Mouse (Mus musculus) heart, adult 11 months (tissue): Measurements from ENCODE around the gene T.
"Not testable (repeated sequence)": the region's sequence is repeated elsewhere in the genome, so short reads cannot be mapped to it uniquely, and the experiment has no call there.

ENCODE experiments used
- DNase-seq: peaks from one replicate; pipeline ENCODE4 v3.0.0; 2022

Gene T

DNA sequence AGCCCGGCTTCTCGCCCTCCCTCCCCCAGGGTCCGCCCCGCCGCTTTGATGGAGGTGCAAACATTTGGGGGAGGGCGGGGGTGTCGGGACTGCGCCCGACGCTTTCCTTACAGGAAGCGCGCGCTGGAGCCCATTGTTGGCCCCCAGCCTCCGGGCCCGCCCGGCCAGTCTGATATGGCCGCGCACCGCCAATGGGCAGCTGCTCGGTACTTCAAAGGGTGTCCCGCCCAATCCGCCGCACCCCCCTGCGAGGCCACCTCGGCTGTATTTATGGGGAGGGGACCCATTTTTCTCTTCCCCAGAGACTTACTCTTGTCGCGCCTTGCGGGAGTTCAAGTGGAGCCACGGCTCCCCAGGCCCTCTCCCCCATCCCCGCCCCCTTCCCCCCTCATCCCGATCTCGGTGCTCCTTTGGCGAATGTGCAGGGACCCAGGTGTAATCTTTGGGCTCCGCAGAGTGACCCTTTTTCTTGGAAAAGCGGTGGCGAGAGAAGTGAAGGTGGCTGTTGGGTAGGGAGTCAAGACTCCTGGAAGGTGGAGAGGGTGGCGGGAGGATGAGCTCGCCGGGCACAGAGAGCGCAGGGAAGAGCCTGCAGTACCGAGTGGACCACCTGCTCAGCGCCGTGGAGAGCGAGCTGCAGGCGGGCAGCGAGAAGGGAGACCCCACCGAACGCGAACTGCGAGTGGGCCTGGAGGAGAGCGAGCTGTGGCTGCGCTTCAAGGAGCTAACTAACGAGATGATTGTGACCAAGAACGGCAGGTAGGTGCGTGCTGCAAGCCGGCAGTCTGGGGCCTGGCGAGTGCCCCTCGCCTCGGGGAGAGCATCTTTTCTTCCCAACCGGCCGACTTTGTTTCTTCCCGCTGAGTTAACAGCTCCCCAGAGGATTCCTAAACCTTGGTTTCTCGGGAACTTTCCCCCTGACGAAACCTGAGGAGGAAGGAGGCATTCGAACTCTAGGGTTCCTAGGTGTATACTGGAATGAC lies at the start of gene T:
TSS of gene T (plus strand) at position 446 of the 983 bp plus-strand sequence.
- peak; percentile 76 for DNase-seq

DNA sequence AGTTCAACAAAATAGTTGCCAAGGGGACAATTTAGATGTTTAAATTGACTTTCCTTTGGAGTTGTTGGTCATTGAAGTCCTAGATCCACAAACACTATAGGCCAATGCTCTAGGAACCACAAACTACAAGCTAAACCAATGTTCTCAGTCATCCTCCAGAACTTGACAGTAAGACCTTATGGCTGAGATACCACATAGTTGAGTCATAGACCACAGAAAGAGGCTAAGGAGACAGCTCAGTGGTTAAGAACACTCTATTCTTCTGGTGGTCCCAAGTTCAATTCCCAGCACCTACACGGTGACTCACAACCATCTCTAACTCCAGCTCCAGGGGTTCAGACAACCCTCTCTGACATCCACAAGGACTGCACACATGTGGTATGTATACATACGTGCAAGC lies 48.8 kb upstream of the T start:
- no peak for DNase-seq

DNA sequence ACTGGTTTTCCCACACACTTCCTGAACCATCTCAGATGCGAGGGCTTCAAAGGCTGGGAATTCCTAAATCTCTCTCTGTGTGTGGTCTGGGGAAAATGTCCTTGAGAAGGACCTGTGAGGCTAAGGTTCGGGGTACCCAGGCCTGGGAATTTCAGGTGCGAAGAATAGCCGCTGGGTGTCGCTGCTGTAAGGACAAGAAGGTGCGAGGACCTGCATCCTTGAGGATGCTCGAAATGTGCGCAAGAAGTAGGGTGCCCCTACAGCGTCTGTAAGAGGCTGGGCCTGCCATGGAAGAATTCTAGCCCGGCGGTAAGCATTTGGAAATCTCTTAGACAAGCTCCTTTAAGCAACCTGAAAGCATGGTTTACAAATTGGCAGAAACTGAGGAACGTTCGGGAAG lies 45.8 kb upstream of the T start:
- no peak for DNase-seq

DNA sequence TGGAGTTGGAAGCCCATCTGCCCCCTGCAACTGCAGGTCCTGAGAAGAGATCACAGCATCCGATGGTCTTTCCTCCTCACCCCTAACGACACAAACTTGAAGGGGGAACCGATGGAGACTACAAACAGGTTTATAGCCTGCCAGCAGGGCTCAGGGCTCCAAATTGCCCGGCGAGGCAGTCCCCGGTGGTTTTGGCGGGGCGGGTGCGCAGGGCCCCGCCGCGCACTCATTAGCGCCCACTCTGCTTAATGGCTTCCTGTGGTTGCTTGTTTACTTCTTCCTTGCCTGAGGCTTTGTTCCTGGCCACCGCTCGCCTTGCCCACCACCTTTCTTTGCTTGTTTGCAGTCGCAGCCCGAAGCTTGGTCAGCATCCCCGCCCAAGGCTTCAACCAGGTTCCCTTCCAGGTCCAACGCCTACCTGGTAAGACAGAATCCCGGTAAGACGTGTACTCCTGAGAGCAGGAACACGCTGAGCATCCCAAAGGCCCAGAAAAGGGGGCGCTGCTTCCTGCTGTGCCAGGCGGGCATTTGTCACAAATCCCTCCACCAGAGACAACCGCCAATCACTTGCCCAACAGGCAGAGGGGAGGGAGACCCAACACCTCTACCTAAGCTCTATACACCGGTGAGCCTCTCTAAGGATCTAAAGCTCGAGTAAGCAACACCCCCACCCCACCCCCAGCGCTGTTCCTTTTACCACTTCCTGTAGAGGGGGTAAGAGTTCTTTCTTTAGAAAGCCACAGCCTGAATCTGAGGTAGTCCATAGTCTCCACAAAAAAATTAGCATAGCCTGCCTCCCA lies 45.0 kb upstream of the T start:
- no peak for DNase-seq

DNA sequence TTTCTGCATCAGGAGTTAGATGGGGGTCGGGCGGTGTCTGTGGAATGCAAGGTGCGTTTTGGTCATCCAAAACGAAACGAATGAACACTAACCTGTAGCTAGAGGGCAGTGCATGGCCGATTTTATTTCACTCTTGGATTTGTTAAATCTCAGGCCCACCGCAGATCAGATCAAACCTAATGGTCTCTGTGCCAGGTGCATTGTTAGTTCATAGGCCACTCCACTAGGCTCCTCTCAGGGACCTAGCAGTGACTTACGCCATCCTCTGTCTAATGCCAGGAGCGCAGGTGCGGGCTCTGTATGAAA lies 44.5 kb upstream of the T start:
- no peak for DNase-seq

DNA sequence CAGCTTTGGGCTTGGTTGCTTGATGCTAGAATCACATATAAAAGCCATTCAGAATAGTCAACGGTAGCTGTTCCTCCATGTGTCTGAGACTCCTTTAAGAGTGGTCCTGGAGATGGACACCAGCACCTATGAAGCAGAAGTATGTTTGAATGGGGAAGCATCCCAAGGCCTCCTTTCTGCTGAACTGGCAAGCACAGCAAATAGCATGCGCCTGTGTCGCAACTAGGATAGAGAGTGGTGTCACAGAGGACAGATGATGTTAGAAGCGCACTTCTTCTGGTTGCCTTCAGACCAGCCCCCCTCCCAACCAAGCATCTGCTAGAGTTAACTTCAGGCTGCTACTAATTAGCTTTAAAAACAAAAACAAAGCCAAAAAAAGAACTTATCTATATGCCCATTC lies 43.7 kb upstream of the T start:
- no peak for DNase-seq

DNA sequence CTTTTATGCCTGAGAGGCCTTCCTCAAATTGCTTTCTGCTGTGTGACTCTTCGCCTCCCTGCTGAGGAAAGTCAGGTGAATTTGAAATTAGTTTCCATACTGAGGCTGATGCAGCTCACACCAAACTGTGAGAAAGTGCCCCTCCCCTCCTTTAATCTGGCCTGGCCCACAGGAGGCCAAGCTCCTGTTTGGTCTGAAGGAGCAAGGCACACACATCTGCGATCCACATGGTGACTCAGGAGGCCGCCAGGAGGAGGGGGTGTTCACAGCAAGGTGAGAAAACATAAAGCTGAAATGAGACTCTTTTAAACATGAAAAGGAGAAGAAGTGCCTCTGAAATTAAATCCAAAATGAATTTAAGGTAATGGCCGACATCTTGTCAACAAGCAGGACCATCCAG lies 37.9 kb upstream of the T start:
- DNase-seq, result no peak

DNA sequence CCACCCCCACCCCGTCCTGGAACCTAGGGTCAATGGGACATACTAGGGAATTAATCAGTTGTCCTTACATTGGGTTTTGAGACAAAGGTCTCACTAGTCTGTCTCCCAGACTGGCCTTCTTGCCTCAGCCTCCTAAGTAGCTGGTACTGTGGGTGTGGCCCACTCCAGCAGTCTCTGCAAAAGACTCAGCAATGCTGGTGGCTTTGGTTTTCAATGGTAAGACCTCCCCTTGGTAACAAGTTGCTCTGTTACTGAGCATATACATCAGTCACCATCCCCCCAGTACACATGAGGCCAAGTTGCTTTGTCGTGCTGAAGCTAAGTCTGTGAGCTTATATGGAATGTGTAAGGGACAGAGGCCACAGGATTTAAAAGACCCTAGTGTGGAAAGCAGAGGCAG lies 36.3 kb upstream of the T start:
- DNase-seq, result no peak

DNA sequence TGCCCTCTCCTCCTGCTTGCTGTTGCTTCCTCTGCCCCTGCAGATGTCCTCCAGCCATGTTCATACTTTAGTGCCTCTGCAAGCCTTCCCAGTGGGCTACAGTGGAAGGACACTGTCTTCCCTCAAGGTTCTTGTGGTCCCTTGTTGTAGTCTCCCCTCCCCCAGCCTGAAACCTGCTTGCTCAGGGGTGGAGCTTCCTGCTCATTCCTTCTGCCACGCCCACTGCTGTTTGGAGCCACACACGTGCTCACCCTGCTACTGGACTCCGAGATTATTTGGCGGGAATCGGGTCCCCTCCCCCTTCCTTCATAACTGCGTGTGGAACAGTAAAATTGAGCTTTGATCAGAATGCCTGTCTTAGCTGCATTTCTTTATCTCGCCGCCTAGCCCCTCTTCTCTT lies 30.3 kb upstream of the T start:
- not testable (repeated sequence) for DNase-seq

DNA sequence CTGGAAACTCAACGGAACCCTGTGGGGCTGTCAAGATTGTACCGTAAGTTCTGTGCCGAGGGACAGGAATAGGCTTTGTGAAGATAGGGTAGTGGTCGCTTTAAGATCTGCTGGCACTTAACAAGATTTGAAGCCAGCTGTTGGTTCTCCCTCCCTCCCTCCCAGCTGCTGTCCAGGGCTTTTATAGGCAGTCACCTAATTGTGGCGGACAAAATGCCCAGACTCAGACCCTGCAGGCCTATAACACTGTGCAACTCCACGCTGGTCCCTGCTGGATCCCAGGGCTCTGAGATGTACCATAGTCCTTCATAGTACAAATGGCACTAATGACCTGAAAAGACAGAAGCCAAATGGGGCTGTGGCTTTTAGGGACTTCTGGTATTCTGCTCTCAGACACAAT lies 27.9 kb upstream of the T start:
- DNase-seq, result no peak

DNA sequence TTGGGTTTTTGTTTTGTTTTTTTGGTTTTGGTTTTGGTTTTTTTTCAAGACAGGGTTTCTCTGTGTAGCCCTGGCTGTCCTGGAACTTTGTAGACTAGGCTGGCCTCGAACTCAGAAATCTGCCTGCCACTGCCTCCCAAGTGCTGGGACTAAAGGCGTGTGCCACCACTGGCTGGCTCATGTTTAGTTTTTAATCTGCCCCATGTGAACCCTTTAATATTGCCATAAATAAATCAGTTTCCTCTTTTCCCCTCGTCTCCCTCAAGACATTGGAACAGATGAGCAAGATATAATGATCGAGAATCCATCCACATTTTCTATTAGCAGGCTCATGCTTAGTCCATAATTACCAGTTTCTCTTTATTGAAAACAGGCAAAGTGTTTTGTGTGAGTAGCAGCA lies 26.2 kb upstream of the T start:
- DNase-seq, result not testable (repeated sequence)

DNA sequence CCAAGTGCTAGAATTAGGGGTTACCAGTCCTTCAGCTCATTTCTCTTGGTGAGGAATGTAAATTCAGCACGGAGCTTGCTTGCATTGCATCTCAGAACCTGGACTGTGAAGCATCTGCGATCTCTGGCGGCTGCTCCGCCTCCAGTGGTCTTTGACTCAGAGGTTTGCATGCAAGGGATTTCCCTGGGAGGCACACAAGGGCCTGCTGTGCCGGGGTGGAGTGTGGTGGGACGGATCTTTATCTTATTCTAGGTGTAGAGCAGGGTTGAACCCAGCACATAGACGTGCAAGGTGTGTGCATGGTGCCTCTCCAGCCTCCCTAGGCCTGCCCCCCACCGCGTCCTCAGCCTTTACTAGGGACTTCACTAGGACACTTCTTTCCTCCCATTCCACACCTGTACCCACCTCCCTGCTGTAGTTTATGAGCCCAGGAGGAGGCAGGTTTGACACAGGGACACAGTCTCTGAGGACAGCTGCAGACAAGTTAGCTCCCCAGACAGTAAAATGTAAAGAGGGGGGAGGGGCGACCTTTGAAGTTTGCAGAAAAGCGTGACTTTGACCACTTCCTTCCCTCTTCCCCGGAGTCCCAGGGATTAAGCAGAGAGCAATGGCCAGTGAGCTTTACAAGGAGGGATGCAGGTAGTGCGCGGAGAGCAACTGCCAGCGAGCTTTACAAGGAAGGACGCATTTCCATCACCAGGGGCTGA lies 25.5 kb upstream of the T start:
- DNase-seq, result no peak

DNA sequence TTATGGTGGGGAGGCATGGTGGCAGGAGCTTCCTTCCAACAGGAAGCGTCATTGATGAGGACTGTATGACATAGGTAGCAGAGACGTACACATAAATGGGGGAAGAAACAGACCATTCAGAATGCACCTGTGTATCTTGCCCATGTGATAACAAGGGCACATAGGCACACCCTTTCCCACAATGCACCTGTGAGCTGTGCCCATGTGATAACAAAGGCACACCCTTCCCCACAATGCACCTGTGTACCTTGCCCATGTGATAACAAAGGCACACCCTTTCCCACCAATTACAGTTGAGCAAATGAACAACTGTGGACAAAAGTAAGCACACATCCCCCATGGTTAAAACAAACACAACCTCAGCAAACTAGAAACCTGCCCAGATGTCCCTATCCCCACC lies 23.9 kb upstream of the T start:
- no peak for DNase-seq

DNA sequence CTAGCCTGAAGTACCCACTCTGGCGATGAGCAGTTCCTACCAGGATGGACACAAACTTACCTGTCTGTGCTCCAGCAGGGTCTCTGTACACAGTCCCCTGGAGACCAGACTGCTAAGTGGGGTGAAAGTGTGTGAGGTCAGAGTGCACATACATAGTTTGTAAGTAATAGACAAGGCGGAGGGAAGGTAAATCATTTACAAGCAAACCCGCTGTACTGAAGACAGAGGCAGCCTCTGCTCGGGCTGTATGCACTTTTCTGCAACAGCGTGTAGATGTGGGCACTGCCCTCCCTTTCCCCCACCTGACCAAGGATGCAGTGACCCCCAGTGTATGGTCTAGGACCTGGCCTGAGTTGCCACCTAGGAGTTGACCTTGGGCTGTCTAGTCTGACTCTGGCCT lies 20.6 kb upstream of the T start:
- no peak for DNase-seq

DNA sequence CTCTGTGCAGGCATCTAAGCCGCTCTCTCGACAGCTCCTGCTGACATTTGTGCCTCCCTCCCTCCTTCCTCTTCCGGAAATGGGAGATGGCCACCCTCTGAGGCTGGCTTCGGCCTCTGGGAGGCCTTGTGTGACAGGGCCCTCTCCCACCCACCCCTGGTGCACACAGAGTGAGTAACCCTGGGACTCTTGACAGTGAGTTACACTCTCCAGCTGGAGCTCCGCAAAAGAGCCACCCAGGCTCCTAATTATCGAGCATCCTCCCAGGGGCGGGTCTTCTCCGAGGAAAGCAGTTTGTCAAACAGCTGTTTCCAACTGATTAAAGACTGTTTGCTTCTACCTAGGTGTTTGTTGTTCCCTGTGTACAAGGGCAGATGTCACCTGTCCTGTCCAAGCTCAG lies 18.7 kb upstream of the T start:
- no peak for DNase-seq

DNA sequence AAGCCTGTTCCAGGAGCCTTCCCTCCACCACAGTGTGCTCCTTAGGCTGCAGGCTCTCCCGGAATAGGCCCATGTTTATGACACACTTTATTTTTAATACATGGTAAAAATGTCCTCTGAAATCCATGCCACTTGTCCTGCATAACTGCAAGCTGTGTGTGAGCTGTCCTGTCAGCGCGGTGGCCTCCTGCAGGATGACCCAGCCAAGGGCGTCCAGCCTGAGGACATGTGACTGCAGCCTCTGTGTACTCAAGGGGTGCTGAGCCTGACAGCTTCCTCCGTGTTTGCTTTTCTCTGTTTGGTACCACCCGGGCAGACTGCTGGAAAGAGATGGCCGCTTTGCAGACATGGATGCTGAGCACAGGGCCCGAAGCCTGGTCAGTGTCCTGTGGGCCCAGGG lies 17.4 kb upstream of the T start:
- peak; percentile 96 for DNase-seq

DNA sequence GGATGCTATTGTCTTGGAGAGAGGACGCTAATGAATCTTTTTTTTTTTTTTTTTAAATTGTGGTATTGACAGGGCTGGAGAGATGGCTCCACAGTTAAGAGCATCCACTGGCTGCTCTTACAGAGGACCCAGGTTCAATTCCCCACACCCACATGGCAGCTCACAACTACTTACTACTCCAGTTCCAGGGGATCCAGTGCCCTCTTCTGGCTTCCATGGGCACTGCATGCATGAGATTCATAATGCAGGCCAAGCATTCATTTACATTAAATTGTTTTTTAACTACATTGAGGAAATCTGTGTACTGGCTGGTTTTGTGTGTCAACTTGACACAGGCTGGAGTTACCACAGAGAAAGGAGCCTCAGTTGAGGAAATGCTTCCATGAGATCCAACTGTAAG lies 13.5 kb upstream of the T start:
- no peak for DNase-seq

DNA sequence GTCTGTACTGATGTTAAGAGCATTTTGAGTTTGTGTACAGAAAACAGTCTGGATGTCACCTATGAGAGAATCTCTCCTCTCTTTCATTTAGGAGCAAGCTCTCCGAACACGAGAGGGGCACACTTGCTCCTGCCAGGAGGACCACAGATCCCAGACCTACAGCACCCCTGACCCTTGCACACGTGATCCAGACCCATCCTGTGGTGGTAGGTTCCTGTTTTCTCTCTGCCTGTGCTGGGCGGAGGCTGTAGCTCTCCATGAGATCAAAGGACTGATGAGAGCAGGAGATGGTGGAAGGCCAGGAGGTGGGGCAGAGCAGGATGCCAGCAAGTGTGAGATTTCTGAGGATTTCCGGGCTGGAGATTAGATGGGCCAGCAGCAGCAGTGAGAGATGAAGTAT lies 12.7 kb upstream of the T start:
- no peak for DNase-seq

DNA sequence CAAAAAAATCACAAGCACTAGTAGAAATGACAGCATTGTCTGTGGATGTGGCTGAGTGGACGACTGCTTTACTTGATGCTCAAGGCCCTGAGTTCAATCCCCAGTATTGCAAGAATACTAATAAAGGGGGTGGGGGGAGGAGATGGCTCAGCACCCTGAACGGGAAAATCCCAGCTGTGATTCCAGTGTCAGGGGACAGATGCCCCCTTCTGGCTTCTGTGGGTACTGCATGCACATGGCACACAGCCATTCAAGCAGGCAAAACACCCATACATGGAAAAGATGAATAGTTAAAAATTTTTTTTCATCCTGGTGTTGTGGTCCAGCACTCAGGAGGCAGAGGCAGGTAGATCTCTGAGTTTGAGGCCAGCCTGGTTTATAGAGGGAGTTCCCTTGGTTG lies 10.9 kb upstream of the T start:
- DNase-seq, result no peak

DNA sequence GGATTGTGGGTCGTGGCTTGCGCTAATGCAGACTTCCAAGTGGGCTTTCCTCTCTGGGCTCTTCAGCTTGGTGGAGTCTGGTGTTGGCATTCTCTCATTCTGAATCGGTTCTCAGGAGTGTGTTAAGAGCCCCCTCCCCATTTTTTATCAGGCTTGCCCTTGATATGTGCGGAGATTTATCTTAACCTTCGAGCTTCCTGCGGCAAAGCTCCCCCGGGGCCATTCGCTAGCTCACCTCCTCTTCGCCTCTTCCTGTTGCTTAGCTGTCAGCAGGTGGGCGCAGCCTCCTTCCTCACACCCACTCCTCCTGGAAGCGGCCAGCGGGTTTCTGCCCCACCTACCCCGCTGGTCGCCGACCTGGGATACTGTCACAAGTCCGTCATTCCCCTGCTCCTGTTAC lies 4.8 kb upstream of the T start:
- DNase-seq, result no peak

DNA sequence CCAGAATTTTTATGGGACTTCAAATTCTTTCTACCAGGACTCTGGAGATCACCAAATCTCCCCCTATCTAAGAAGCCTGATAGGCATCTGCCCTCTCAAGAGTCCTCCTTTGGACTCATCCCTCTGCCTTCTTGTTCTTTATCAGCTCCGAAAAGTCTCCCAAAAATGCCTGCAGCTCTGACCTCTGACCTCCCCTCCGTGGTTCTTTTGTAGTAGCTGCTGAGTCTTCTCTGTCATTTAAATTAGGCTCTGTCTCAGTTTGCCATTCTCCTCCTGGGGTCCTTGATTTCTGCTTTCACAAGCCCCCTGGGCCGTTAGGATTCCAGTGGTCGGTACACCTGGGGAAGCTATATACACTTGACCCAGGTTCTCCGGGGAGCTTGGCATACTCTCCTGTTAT lies 4.3 kb upstream of the T start:
- DNase-seq, result no peak

DNA sequence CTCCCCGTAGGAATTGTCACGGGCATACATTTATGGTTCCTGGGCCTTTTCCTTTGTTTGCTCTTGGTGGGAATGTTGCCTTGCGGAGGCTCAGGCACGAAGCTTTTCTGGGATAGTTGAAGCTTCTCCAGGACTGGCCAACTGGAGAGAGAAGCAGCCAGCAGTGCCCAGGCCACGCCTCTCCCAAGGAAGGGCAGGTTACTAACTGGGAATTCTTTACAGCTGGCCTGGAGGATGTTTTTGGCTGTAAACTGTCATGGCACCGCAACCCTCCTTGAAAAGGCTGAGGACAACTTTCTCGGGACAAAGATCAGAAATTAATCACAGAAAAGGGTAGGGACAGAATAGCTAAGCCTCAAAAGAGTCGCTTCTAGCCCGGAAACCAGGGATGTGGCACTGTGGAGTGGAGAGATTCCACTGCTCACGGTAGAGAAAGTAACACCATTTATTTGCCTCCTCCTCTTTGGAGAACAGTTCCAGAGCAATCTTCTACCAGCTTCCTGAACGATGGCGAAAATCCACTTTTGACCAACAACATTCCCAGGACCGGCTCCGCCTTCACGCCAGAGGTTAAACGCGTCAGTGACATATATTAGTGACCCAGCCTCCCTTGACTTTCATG lies 1.9 kb upstream of the T start:
- peak; percentile 74 for DNase-seq
